Mouse (Mus musculus): Measurements from ENCODE around the gene Lamb3.

Gene Lamb3

DNA sequence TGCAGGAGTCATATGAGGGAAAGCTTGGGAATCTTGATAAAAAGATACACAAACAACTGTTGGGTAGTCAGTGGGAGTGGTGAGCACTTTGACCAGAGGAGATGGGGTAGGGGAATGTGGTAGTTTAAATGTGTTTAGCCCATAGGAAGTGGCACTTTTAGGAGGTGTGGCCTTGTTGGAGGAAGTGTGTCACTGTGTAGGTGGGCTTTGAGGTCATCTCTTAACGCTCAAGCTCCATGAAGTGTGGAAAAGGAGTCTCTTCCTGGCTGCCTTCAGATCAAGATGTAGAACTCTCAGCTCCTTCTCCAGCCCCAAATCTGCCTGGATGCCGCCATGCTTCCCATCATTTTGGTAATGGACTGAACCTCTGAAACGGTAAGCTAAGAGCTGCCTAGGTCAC lies at the start of gene Lamb3:
TSS of gene Lamb3 (plus strand) at position 197 of the 400 bp plus-strand sequence.
- no peak for DNase-seq (ENCODE audit: low spot score)

GRCm38 (mm10) chr1:193159163-193159562 lies 48.3 kb upstream of the Lamb3 start:
- DNase-seq (ENCODE audit: low spot score), result no peak

DNA sequence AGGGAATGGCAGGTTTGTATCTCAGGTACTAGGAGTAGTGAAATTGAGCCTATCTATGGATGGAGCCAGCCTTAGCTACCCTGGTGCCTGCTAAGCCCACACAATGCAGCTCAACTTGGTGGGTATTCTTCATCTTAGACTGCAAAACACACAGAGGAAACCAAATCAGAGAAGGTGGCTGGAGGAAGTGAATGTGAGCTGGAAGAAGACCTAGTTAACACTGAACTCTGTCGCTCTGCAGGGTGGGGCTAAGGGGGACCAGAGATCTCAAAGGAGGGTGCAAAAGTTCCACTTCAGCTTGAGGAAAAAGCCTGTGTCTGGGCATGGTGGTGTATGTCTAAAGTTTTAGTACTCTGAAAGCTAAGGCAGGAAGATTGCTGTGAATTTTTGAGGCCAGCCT lies 47.9 kb upstream of the Lamb3 start:
- no peak for DNase-seq (ENCODE audit: low spot score)

- DNase-seq (ENCODE audit: low spot score), result peak; percentile 55
Measured at GRCm38 (mm10) chr1:193160317-193161032, 47.0 kb upstream of the Lamb3 start.

DNA sequence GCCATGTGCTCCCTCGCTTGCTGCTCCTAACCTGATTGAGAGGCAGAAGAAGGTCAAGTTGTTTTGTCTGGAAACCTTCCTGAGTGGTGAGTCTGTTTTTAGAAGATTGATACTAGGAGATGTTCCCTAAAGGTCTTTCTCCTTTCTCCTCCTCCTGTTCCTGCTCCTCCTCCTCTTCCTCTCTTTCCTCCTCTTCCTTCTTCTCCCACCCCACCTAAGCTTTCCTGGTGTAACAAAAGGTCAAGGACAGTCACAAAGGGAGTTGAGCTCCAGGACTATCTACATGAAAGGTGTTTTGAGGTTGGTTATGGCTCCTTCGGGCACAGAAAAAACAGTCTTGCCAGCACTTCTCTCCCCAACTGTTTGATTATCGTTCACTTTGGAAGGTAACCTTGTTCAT lies 39.8 kb upstream of the Lamb3 start, which contains the start of gene A130010J15Rik:
TSS of gene A130010J15Rik (plus strand) at position 301 of the 400 bp plus-strand sequence.
- no peak for DNase-seq (ENCODE audit: low spot score)

GRCm38 (mm10) chr1:193169228-193169627 lies 38.3 kb upstream of the Lamb3 start:
- DNase-seq (ENCODE audit: low spot score), result no peak

DNA sequence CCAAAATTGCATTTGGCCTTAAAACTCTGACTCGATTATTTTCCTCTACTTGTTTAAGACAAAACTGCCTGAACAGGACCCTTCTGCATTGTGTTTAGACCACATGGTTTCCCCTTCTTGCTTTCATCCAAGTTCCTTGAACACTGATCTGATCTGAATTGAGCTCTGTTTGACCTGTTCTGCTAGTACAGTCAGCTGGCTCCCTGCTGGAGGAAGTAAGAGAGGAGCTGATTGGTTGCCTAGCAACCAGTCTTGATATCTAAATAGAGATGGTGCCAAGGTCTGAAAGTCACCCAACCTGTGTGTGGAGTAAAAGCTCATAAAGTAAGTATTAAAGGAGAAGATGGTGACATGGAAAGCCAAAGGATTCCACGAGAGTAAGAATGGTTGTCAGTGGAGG lies 37.6 kb upstream of the Lamb3 start:
- DNase-seq (ENCODE audit: low spot score), result no peak

GRCm38 (mm10) chr1:193172991-193173809 lies 34.3 kb upstream of the Lamb3 start:
- peak; percentile 92 for DNase-seq (ENCODE audit: low spot score)

- DNase-seq (ENCODE audit: low spot score), result no peak
Measured at GRCm38 (mm10) chr1:193173810-193174129, 33.7 kb upstream of the Lamb3 start.

- no peak for DNase-seq (ENCODE audit: low spot score)
Measured at GRCm38 (mm10) chr1:193174143-193174733, 33.3 kb upstream of the Lamb3 start.

GRCm38 (mm10) chr1:193181104-193181503 lies 26.4 kb upstream of the Lamb3 start:
- no peak for DNase-seq (ENCODE audit: low spot score)

- no peak for DNase-seq (ENCODE audit: low spot score)
Measured at GRCm38 (mm10) chr1:193188257-193188656, 19.2 kb upstream of the Lamb3 start.

DNA sequence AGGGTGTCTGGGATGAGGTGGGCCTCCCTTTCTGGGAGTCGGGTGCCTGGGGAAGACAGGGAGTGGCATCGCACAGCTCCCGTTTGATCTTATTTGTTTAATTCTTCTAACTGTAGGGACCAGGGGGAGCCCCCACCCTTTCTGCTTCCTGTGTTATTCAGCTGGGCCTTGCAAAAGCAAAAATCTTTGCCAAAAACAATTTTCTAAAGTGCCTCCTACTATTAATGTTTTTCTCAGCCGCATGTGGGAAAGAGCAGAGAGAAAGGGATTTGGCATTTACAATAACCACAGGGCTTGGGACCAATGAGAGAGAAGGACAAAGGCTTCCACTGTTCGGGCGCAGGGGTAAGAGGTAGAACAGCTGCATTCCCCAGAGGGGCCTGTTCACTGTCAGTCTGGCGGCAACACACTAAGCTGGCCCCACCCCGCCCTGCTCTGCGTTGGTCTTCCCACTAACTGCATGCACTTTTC lies 18.3 kb upstream of the Lamb3 start:
- DNase-seq (ENCODE audit: low spot score), result peak; percentile 30

DNA sequence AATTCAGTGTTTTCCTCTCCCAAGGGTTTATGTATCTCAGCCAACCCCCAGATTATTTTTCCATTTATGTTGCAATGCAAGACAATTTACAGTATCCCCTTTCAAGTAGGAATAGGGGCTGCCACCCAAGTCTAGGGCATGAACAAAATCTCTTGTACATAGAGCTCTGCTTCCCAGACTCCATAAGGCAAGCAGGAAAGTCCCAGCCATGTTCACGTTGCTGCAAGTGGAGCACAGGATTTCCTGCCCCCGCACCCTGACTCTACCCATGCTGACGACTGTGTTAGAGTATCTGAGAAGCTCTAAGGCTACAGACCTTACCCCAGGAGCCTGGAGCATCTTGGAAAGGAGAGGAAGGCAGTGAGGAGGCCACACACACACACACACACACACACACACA lies 17.7 kb upstream of the Lamb3 start:
- no peak for DNase-seq (ENCODE audit: low spot score)

DNA sequence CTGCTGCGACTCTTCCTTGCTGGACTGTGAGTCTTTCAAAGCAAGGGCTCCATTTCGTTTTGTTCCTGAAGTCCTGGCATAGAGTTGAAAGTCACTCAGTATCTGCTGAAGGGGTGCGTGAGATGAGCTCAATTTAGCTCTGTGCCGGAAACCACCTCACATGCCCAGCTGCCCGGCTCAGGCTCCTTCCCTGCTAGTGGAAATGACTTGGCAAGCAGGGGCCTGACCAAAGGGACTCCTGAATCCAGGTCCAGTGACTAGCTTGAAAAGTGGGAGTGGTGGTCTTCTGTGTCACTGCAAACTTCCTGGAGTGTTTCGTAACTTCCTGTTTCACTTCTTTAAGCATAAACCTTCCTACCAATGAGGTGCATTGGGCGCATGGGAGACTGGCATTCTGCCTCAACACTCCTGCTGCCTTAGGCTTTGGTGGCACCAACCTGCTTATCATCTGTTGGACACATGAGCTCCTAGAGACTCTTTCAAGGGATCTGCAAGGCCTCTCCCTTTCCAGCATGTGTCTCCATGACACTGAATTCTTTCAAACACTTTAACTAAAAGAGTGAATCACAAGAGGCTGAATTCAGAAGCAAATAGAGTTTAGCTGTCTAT lies 15.7 kb upstream of the Lamb3 start:
- no peak for DNase-seq (ENCODE audit: low spot score)

DNA sequence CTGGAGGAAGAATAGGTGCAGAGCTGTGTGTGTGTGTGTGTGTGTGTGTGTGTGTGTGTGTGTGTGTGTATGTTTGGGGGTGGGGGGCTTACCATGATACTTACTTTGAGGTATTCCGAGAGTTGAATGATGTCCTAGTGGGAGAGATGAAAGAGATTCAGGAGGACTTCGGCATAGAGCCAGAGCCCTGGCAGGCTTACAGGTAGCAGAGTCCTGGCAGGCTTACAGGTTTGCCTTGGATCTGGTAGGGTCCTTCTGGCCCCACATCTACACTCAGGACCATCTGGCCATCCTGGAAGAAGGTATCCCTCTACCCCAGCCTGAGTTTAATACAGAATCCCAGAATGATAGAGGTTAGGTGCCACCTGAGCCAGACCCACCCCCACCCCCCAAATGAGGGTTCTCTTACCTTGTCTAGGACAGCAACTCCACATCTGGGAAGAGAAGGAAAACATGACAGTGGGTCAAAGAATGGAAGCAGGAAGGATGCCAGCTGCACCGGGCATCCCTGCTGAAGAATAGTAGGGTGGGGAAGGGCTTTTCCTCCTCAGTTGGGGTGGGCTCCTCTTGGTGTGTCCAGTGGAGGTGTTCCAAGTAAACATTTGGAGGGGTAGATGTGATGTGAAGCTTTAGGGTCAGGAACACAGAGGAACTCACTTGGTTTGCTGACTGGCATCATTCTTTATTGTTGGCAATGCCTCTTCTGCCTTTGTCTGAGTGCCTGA lies 12.9 kb upstream of the Lamb3 start:
- DNase-seq (ENCODE audit: low spot score), result no peak

GRCm38 (mm10) chr1:193195169-193195810 lies 12.2 kb upstream of the Lamb3 start:
- DNase-seq (ENCODE audit: low spot score), result no peak

DNA sequence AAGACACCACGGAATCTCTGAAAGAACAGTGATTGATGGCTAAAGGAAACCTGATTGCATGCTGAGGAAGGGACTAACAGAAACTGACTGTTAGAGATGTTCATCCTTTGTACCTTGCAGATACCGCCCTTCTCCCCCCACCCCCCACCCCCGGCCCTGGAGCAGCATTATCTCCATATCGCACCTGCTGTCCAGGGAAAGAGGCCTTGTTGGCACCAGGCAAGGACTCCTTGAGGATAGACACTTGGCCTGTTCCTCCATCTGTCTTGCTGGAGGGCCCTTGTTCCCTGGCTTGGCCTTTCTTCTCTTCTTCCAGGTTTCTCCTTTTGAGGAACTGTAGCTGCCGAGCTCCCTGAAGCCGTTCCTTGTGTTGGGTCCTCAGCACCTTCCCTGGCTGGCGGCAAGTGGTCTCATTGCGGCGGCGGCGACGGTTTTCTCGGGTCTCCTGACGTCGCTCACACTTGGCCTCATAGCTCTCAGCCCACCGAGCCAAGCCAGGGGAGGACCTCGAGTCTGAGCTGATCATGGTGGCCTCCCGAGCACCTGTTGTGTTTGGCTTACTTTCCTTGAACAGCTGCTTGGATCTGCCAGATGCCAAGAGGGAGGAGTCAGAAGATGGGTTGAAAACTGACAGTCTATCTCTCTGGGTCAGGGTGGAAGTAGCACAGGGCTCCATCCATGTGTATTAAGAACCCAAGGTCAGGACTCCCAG lies 9.8 kb upstream of the Lamb3 start:
- no peak for DNase-seq (ENCODE audit: low spot score)

DNA sequence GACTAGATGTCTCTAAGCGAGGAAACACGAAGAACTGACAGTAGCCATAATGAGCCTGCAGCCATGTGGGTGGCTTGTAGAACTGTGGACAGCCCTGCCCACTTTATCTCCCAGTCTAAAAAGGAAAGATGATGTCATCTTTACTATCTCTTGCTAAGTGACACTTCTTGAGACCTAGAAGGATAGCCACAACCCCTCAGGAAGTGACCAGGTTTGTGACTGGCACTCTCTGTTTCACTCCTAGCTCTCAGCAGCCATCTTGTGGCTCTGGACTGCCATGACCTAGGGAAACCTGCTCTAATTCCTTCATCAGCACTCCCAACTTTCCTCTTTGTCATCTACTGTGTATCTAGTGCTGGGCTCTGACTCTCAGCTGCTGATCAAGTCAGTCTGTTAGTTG lies 9.2 kb upstream of the Lamb3 start:
- DNase-seq (ENCODE audit: low spot score), result no peak

DNA sequence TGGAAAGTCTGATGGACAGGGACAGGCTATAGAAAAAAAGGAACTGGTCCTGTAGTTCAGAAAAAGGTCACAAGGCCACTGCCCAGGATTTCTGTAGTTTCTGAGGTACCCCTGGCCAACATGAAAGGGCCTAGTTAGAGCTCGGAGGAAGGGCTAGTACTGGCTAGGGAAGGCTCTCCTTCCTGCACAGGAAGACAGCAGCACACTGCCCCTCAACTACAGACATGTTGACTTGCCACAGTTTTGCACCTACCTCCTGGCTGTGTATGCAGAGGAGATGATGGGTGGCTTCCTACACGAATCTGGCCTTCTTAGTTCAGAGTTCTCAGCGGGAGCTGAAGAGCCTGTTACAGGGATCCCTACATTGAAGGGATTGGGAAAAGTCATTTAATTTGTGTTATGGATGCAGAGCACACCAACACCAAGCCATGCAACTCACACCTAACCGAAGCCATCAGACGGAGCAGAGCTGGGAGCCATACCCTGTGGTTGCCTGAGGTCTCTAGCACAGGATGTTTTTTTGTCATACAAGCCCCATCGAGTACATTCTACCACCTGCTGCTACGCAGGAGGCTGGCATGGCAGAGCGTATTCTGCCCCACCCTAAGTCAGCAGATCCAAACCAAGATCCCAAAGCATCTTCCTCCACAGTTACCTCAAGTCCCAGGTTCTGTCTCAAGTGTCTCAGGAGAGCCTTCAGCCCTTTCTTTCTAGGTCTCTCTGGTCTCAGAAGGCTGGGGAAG lies 6.7 kb upstream of the Lamb3 start:
- DNase-seq (ENCODE audit: low spot score), result no peak
